Mouse (Mus musculus) liver, adult (tissue): ENCODE measurements around the gene Ifnar1.

Source experiments
- GATA4 ChIP-seq: IDR thresholded peaks from 2 replicates; pipeline ENCODE4 v1.6.1; 2014; ENCODE audit warnings: mild to moderate bottlenecking, low read length; ENCODE audit not compliant: insufficient replicate concordance

The Ifnar1 gene

GRCm38 (mm10) chr16:91517020-91517419 is 32.0 kb downstream of the Ifnar1 start:
- no peak for TF ChIP-seq GATA4

DNA sequence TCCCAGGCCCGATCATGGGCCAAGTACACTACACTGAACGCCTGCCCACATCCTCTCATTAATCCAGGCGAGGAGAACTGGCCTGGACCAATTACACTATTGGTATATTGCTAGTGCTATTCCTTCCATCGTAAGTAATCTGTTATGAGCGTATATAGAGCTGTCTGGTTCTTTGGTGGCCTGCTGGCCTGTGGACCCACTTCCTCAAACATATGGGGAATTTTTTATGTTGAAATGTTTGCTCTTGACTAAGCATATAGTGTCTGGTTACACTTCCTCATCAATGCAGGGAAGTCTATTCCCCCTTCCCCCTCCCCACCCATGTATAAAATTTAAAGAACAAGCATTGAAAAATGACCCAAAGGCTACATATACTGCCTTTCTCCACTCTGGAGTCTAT is 37.0 kb downstream of the Ifnar1 start:
- no peak for TF ChIP-seq GATA4

GRCm38 (mm10) chr16:91522479-91523309 is 37.7 kb downstream of the Ifnar1 start:
- TF ChIP-seq GATA4 = no peak

DNA sequence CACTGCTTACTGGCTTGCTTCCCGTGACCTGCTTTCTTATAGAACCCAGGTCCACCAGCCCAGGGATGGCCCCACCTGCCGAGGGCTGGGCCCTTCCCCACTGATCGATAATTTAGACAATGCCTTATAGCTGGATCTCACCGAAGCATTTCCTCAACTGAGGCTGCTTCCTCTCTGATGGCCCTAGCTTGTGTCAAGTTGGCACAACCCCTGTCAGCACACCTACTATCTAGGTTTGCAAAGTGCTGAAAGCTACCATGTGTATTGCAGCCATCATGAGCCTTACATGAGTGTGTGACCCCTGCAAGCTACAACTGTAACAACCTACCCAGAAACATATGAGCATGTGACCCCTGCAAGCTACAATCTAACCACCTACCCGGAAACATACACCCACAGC is 39.2 kb downstream of the Ifnar1 start:
- TF ChIP-seq GATA4 = no peak

DNA sequence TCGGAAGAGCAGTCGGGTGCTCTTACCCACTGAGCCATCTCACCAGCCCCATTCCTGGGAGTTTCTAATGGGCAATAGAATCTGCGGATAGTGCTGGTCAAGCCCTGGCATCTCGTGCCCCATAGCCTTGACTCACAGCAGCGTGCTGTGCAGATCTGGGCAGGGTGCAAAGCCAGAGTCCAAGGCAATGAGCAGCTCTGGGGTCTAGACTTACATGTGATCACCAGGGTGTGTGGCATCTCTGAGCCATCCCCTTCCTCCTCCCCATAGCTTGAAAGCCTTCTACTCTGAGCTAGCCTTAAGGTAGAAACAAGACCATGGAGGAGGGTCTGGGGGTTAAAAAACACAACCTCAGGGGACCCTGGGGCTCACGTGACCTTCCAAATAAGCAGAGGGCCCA is 41.2 kb downstream of the Ifnar1 start:
- TF ChIP-seq GATA4 = no peak

DNA sequence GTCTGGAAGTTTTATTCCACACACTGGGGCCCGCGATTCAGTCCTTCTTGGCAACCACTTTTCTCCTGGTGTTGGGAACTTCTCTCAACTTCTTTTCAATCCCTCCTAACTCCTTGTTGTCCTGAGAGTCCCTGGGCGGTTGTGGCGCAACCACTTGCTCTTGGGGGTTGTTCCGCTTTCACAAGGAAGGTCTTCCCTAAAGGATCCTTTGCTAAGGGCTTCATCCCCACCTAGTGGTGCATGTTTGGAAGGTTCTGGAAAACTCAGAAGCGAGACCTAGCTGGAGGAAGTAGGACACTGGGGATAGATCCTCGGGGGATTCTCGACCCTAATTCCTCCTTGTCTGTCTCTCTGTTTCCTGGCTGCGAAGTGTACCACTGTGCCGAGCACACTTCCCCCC is 42.0 kb downstream of the Ifnar1 start:
- no peak for TF ChIP-seq GATA4

- TF ChIP-seq GATA4 = no peak
Observed at GRCm38 (mm10) chr16:91527500-91527899, 42.5 kb downstream of the Ifnar1 start.

GRCm38 (mm10) chr16:91528578-91528977 is 43.5 kb downstream of the Ifnar1 start:
- no peak for TF ChIP-seq GATA4

- TF ChIP-seq GATA4 = no peak
Observed at GRCm38 (mm10) chr16:91531856-91532255, 46.8 kb downstream of the Ifnar1 start.

DNA sequence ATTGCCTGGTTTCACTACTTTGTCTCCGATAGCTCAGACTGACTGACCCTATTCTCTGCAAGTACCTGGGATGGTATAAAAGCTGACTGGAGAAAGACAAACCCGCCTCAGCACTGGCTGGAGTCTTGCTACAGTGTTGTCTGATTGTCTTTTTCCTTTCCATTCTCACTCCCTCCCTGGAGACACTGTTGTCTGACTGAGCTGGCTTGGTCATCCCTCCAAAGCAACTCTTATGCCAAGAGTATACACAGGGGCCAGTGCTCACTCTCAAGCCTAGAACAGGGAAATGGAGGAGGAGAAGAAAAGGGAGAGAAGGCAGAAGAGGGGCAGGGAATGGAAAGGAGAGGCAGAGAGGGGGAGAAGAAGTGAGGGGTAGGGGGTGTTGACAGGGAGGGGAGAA is 47.4 kb downstream of the Ifnar1 start:
- no peak for TF ChIP-seq GATA4

DNA sequence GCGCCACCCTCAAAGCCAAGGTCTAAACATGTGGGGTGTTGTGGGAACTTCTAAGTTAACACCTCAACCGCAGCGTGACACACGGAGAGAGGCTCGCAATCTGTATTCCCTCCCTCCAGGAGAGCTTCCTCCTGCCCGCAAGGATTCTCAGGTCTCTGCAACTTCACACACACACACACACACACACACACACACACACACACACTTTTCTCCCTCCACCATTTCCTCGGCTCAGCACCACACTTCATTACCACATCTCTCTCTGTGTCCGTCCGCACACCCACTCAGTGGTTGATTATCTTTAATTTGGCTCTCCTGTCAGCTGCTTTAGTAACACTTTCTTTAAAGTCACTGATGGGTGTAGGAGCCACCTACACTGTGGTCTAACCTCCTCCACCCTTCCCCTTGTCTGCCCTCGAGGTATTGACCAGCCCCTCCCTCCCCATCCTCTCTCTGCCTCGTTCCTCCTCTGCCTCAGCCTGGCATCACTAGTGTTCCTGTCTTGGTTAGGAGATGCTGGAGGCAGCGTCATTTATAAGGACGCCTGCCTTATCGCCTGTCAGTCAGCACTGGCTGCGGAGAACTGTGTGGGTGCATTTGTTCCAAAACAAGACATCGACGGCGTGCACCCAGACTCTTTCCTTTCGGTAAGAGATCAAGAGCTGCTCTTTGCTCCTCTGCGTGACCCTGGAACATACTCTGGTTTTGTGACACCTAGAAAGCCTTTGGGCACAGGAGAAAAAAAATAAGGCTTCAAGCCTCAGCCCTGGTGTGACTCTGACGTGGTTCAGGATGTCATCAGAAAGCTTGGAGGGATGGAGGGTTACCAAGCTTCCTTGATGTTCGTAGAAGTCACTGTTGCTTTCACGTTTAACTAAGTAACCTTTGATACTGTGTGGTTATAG is 48.3 kb downstream of the Ifnar1 start:
- no peak for TF ChIP-seq GATA4

DNA sequence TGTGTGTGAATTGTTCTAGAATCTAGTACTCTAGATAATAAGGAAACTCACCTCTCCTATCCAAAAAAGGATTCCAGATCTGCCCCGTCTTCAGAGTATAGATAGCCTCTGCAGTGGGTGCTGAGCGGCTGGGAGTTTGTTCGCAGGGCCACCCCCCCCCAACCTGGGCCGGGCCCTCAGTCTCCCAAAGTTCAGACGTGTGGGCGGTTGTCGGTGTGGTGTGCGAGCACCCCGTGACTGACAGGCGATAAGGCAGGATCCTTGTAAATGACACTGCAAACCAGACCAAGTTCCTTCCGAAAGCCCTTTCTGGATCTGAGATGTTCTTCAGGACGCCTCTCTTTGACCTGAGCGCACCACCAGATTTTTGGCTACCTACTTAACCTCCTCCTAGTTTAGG is 49.4 kb downstream of the Ifnar1 start:
- no peak for TF ChIP-seq GATA4

- TF ChIP-seq GATA4 = no peak
Observed at GRCm38 (mm10) chr16:91534888-91535287, 49.9 kb downstream of the Ifnar1 start.

- no peak for TF ChIP-seq GATA4
Observed at GRCm38 (mm10) chr16:91536372-91536771, 51.3 kb downstream of the Ifnar1 start.

GRCm38 (mm10) chr16:91537065-91537464 is 52.0 kb downstream of the Ifnar1 start:
- no peak for TF ChIP-seq GATA4

DNA sequence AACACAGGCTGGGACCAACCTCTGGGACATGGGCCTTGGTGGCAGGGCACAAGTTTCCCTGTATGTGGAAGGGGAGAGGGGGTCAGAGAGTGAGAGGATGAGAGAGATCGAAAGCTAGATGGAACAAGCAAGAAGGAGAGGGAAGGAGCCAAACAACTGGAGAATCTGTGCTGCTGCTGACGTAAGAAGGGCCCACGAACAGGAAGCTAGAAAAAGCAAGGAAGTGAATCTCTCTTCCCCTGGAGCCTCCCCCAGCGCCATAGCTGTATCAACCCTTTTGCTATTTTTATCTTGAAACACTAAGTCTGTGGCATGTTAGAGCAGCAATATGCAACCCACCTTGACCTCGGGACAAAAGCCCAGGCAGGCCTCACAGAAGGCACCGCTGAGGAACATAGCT is 53.0 kb downstream of the Ifnar1 start:
- no peak for TF ChIP-seq GATA4

- TF ChIP-seq GATA4 = no peak
Observed at GRCm38 (mm10) chr16:91538513-91538912, 53.5 kb downstream of the Ifnar1 start.

DNA sequence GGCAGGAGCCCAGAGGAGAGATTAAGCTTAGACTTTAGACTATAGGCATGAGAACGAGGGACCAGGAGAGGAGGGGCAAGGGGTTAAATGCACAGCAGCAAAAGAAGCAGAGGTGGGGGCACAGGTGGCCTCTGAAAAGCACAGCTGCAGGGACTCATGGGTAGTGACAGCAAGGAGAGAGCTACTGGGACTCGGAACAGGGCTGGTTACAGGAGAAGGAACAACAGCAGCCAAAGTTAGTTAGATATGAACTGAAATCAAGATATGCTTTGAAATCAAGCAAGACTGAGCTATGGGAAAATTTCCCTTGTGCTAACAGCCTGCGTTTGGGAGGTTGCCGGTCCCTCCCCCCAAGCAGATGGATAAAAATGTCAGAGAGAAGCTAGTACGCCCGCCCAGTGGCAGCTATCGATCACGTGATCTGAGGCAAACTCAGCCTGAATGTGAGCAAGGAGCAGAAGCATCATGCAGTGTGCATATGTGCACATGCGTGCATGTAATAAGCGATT is 56.6 kb downstream of the Ifnar1 start:
- TF ChIP-seq GATA4 = no peak
